Mouse (Mus musculus) embryo, embryonic 10.5 days (tissue): Measurements from ENCODE around the gene Gm9044.
A peak's percentile ranks its signal among the peaks of the same experiment; 100 is the strongest.
"Not testable (repeated sequence)": the region's sequence is repeated elsewhere in the genome, so short reads cannot be mapped to it uniquely, and the experiment has no call there.

ENCODE experiments used
- DNase-seq: peaks from one replicate; pipeline ENCODE4 v3.0.0-alpha.2; 2015; ENCODE audit warnings: low spot score

The Gm9044 gene

DNA sequence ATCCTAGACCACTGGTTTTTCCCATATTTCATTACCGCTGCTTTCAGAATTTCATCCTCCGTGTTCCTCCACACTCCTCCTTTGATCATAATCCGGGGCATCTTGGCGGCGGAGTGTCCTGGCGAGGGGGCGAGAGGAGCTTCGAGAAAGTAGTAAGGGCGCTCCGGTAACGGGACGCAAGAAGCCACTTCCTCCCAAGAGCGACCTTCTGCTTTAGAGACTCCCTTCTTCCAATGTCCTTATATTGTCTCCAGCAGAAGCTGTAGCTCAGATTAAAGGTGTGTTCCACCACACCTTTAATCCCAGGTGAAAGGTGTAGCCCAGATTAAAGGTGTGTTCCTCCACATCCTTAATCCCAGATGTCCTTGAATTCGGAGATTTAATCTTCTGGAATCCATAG, at the start of gene Gm9044:
Gm9044 (minus strand) TSS at position 101 of the 400 bp plus-strand sequence.
- not testable (repeated sequence) for DNase-seq

- DNase-seq: peak; percentile 95
Observed at GRCm38 (mm10) chr10:118370443-118370842, 38.2 kb upstream of the Gm9044 start.

GRCm38 (mm10) chr10:118369518-118369917, 37.3 kb upstream of the Gm9044 start:
- DNase-seq: no peak

- DNase-seq: not testable (repeated sequence)
Observed at GRCm38 (mm10) chr10:118354005-118354404, 21.8 kb upstream of the Gm9044 start, which contains the start of gene Gm9049. Gene Gm9049, minus strand, starts transcription at chr10:118354105.

DNA sequence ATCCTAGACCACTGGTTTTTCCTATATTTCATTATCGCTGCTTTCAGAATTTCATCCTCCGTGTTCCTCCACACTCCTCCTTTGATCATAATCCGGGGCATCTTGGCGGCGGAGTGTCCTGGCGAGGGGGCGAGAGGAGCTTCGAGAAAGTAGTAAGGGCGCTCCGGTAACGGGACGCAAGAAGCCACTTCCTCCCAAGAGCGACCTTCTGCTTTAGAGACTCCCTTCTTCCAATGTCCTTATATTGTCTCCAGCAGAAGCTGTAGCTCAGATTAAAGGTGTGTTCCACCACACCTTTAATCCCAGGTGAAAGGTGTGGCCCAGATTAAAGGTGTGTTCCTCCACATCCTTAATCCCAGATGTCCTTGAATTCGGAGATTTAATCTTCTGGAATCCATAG, 16.4 kb upstream of the Gm9044 start, which contains the start of gene Gm9048:
Gm9048 (minus strand) TSS at position 101 of the 400 bp plus-strand sequence.
- DNase-seq: not testable (repeated sequence)

GRCm38 (mm10) chr10:118343155-118343554, 10.9 kb upstream of the Gm9044 start, which contains the start of gene Gm9046:
Gene Gm9046, minus strand, starts transcription at chr10:118343255.
- not testable (repeated sequence) for DNase-seq

DNA sequence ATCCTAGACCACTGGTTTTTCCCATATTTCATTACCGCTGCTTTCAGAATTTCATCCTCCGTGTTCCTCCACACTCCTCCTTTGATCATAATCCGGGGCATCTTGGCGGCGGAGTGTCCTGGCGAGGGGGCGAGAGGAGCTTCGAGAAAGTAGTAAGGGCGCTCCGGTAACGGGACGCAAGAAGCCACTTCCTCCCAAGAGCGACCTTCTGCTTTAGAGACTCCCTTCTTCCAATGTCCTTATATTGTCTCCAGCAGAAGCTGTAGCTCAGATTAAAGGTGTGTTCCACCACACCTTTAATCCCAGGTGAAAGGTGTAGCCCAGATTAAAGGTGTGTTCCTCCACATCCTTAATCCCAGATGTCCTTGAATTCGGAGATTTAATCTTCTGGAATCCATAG, 5.5 kb upstream of the Gm9044 start, which contains the start of gene Gm9045:
Gm9045 (minus strand) TSS at position 101 of the 400 bp plus-strand sequence.
- not testable (repeated sequence) for DNase-seq

- DNase-seq: not testable (repeated sequence)
Observed at GRCm38 (mm10) chr10:118326869-118327268, 5.3 kb downstream of the Gm9044 start, which contains the start of gene Gm9040. Gene Gm9040, minus strand, starts transcription at chr10:118326969.

GRCm38 (mm10) chr10:118319024-118319423, 13.2 kb downstream of the Gm9044 start:
- no peak for DNase-seq

DNA sequence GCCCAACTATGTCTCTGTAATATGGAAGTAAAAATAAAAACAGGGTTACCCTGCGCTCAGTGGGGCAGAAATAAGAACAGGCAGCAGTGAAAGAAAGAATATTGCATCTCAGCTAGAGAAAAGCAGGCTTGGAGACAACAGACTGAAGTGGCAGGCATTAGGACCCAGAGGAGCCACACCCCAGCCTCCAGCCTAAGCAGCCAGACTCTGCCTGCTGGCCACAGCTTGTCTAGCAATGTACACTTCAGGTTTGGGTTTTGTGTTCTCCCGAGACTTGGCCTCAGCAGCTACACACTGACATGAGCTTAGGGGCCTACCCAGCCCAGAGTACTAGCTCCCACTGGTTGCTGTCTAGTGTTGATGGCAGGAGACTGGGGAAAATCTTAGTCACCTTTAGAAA, 30.1 kb downstream of the Gm9044 start:
- not testable (repeated sequence) for DNase-seq

DNA sequence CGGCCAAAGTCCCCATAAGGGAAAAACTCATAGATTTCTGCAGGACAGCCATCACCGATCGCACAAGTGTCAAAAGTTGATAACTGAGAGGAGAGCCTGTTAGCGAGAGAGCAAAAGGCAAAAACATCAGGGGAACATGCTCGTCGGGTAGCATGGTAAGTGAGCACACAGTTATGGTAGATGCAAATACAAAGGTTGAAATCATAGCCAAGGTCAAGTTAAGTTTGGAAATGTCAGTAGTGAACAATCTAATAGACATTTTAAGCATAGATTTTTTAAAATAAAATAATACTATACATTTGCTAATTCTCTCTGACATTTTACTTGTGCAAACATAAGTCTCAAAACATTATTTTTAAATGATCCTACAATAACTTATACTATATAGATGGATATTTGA, 37.3 kb downstream of the Gm9044 start, which contains the start of gene Iltifb:
Iltifb (minus strand) TSS at position 101 of the 400 bp plus-strand sequence.
- no peak for DNase-seq

DNA sequence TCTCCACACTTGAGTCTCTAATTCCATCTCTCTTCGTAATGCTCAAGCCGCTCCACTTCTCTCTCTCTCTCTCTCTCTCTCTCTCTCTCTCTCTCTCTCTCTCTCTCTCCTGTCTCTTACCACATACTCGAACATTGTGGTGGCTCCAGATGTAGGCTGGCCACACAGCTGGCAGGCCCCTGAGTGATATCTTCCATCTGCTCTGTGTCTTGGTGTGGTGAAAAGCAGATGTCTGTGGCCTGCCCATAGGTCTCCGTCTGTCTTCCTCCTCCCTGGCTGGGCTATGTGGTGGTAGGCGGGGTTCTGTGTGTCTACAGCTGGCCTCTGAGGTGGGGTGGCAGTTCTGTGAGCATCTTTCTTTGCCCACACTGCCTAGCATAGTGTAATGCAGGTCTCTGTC, 49.2 kb downstream of the Gm9044 start:
- DNase-seq: not testable (repeated sequence)

DNA sequence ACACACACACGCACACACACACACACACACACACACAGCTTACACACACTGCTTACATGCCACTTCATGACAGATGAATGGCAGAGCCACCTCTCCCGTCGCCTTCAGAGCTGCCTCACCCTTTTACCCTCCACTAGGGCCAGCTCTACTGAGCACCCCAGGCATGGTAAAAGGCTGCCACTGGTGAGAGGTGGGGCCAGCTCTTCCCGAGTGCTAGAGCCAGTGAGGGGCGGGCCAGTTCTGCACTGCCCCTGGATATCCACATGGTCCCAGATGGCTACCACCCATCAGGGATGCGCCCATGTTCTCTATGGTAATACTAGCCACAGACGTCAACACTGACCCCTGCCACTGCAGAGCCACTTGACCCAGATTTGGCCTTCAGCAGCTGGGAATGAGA, 49.6 kb downstream of the Gm9044 start:
- not testable (repeated sequence) for DNase-seq
